Mouse (Mus musculus) liver, embryonic 11.5 days (tissue): Measurements from ENCODE around the gene Spag4. TPM values are rescaled to one million over a fixed set of nuclear protein-coding genes. Genes with fewer than 3 reads are reported as not detected.

Source experiments
- ATAC-seq: fragments of 200-750 bp; cut with Nextera tagmentation; replicated peaks from 2 replicates; pipeline ENCODE4 v1.8.0; 2017; ENCODE audit warnings: moderate number of reproducible peaks, mild to moderate bottlenecking, moderate TSS enrichment, moderate library complexity; ENCODE audit not compliant: low FRiP score
- DNase-seq: peaks from one replicate; pipeline ENCODE4 v3.0.0-alpha.2; 2017; ENCODE audit warnings: low spot score
- H3K27ac ChIP-seq: fragments of 300-500 bp; sonication (generic); 2 replicates; pipeline ENCODE4 v1.5.1; 2014; ENCODE audit warnings: mild to moderate bottlenecking, low read depth, low read length, control low read depth
- H3K27me3 ChIP-seq: fragments of 300-500 bp; sonication (generic); replicated peaks from 2 replicates; pipeline ENCODE4 v1.6.1; 2014; ENCODE audit warnings: low read length, mixed read lengths; ENCODE audit not compliant: control insufficient read depth, insufficient read depth
- H3K36me3 ChIP-seq: fragments of 300-500 bp; sonication (generic); 2 replicates; pipeline ENCODE4 v1.6.1; 2014; ENCODE audit warnings: mild to moderate bottlenecking, low read length, moderate library complexity, mixed read lengths; ENCODE audit not compliant: control insufficient read depth, insufficient read depth
- H3K4me1 ChIP-seq: fragments of 300-500 bp; sonication (generic); replicated peaks from 2 replicates; pipeline ENCODE4 v1.6.1; 2014; ENCODE audit warnings: low read length, mixed read lengths; ENCODE audit not compliant: control insufficient read depth, insufficient read depth
- H3K4me2 ChIP-seq: fragments of 300-500 bp; sonication (generic); 2 replicates; pipeline ENCODE4 v1.6.1; 2014; ENCODE audit warnings: mild to moderate bottlenecking, control low read depth, moderate library complexity
- H3K4me3 ChIP-seq: fragments of 300-500 bp; sonication (generic); 2 replicates; pipeline ENCODE4 v1.5.1; 2014; ENCODE audit warnings: low read depth, low read length, control low read depth
- H3K9ac ChIP-seq: fragments of 300-500 bp; sonication (generic); 2 replicates; pipeline ENCODE4 v1.6.1; 2014; ENCODE audit warnings: low read depth, low read length, control low read depth
- H3K9me3 ChIP-seq: fragments of 300-500 bp; sonication (generic); 2 replicates; pipeline ENCODE4 v1.6.1; 2016; ENCODE audit warnings: low read length, inconsistent platforms, mixed read lengths; ENCODE audit not compliant: control insufficient read depth
- polyA plus RNA-seq: library from polyadenylated mRNA; unstranded; fragments of >200 nt; fragmentation: Nextera tagmentation; extraction: Ambion mirVana; gene quantifications from 2 replicates; pipeline ENCODE4 v1.2.1, GENCODE M21; 2014

Spag4 gene
- polyA plus RNA-seq, 1 experiment from 2014 or later = 4.1 TPM

GRCm38 (mm10) chr2:156119566-156119965 lies 54.6 kb downstream of the Spag4 start:
- H3K9ac ChIP-seq = no peak overlapping the region
- H3K4me3 ChIP-seq = no peak overlapping the region
- no peak for ATAC-seq

More at GRCm38 (mm10) chr2:156119566-156119965, 54.6 kb downstream of the Spag4 start:
- peaks cover 6% of the 10 kb centered on the region; the same call in 1 of the 2 replicates for H3K36me3 ChIP-seq
- no peak for DNase-seq
- H3K9me3 ChIP-seq = no peaks in the 10 kb centered on the region
- no peak overlapping the region for H3K4me2 ChIP-seq
- no peaks in the 10 kb centered on the region for H3K4me1 ChIP-seq
- no peak overlapping the region for H3K27ac ChIP-seq
- no peaks in the 10 kb centered on the region for H3K27me3 ChIP-seq

Other genes with a start within 250 kb of the Spag4 start
- 5.6 and 6.8 TPM in 2 replicates for gene BC029722, start 245.7 kb upstream of the Spag4 start, polyA plus RNA-seq
- 243 and 253 TPM in 2 replicates for gene Eif6, start 238.2 kb upstream of the Spag4 start, polyA plus RNA-seq
- 0.13 and 0.30 TPM in 2 replicates for gene Fam83c, start 230.3 kb upstream of the Spag4 start, polyA plus RNA-seq
- gene Uqcc1, start 134.9 kb upstream of the Spag4 start, polyA plus RNA-seq = 76.1 and 83.4 TPM in 2 replicates
- gene Gm15557, start 124.4 kb upstream of the Spag4 start, polyA plus RNA-seq = not detected in 2 replicates
- 0.19 and 0.30 TPM in 2 replicates for gene Gdf5, start 119.8 kb upstream of the Spag4 start, polyA plus RNA-seq
- gene Cep250, start 108.7 kb upstream of the Spag4 start, polyA plus RNA-seq = 20.9 and 23.3 TPM in 2 replicates
- gene 6430550D23Rik, start 57.2 kb upstream of the Spag4 start, polyA plus RNA-seq = 1.6 and 2.8 TPM in 2 replicates
- gene Ergic3, start 57.1 kb upstream of the Spag4 start, polyA plus RNA-seq = 146 and 166 TPM in 2 replicates
- gene Fer1l4, start 12.2 kb upstream of the Spag4 start, polyA plus RNA-seq = not detected in 2 replicates
- 55.8 and 62.5 TPM in 2 replicates for gene Cpne1, start 46.8 kb downstream of the Spag4 start, polyA plus RNA-seq
- gene Rbm12, start 46.8 kb downstream of the Spag4 start, polyA plus RNA-seq = 20.0 and 31.5 TPM in 2 replicates
- gene Gm28036, start 61.9 kb downstream of the Spag4 start, polyA plus RNA-seq = 10.8 and 12.1 TPM in 2 replicates
- 371 and 439 TPM in 2 replicates for gene Romo1, start 78.9 kb downstream of the Spag4 start, polyA plus RNA-seq
- 87.5 and 91.4 TPM in 2 replicates for gene Nfs1, start 79.0 kb downstream of the Spag4 start, polyA plus RNA-seq
- gene Rbm39, start 115.1 kb downstream of the Spag4 start, polyA plus RNA-seq = 485 and 514 TPM in 2 replicates
- 33.8 and 42.9 TPM in 2 replicates for gene Phf20, start 131.3 kb downstream of the Spag4 start, polyA plus RNA-seq
- gene Cnbd2, start 247.1 kb downstream of the Spag4 start, polyA plus RNA-seq = 2.6 and 2.9 TPM in 2 replicates
- 58.9 and 63.6 TPM in 2 replicates for gene Scand1, start 247.5 kb downstream of the Spag4 start, polyA plus RNA-seq